Mouse (Mus musculus) lung, postnatal 0 days (tissue): Measurements from ENCODE around the gene Slx4. TPM values are rescaled to one million over a fixed set of nuclear protein-coding genes. Genes with fewer than 3 reads are reported as not detected.
A peak's percentile ranks its signal among the peaks of the same experiment; 100 is the strongest.
"Not testable (repeated sequence)": the region's sequence is repeated elsewhere in the genome, so short reads cannot be mapped to it uniquely, and the experiment has no call there.

ENCODE experiments used
- ATAC-seq: fragments of 200-750 bp; cut with Nextera tagmentation; 2 replicates; pipeline ENCODE4 v1.8.0; 2017; ENCODE audit warnings: moderate library complexity
- DNase-seq: peaks from one replicate; pipeline ENCODE4 v3.0.0-alpha.2; 2016; ENCODE audit warnings: low spot score
- H3K27ac ChIP-seq: fragments of 300-500 bp; sonication (generic); 2 replicates; pipeline ENCODE4 v1.5.1; 2014; ENCODE audit warnings: antibody characterized with exemption, mild to moderate bottlenecking, low read length, mixed read lengths
- H3K27me3 ChIP-seq: fragments of 300-500 bp; sonication (generic); replicated peaks from 2 replicates; pipeline ENCODE4 v1.6.1; 2014; ENCODE audit warnings: low read length, mixed read lengths; ENCODE audit not compliant: insufficient read depth
- H3K36me3 ChIP-seq: fragments of 300-500 bp; sonication (generic); 2 replicates; pipeline ENCODE4 v1.6.1; 2014; ENCODE audit warnings: low read length, mixed read lengths; ENCODE audit not compliant: insufficient read depth
- H3K4me1 ChIP-seq: fragments of 300-500 bp; sonication (generic); 2 replicates; pipeline ENCODE4 v1.6.1; 2014; ENCODE audit warnings: antibody characterized with exemption, low read depth, low read length, mixed read lengths; ENCODE audit not compliant: insufficient read depth
- H3K4me2 ChIP-seq: fragments of 300-500 bp; sonication (generic); replicated peaks from 2 replicates; pipeline ENCODE4 v1.6.1; 2014; ENCODE audit warnings: low read depth, mild to moderate bottlenecking, low read length, moderate library complexity, mixed read lengths
- H3K4me3 ChIP-seq: fragments of 300-500 bp; sonication (generic); 2 replicates; pipeline ENCODE4 v1.5.1; 2014; ENCODE audit warnings: low read depth, low read length
- H3K9ac ChIP-seq: fragments of 300-500 bp; sonication (generic); replicated peaks from 2 replicates; pipeline ENCODE4 v1.6.1; 2014; ENCODE audit warnings: low read depth, mild to moderate bottlenecking
- H3K9me3 ChIP-seq: fragments of 300-500 bp; sonication (generic); 2 replicates; pipeline ENCODE4 v1.6.1; 2016; ENCODE audit warnings: low read length, mixed read lengths
- CTCF ChIP-seq: IDR thresholded peaks from 2 replicates; pipeline ENCODE4 v1.5.1; 2016; ENCODE audit warnings: antibody characterized with exemption, mild to moderate bottlenecking
- EP300 ChIP-seq: IDR thresholded peaks from 2 replicates; pipeline ENCODE4 v1.6.1; 2016; ENCODE audit warnings: antibody characterized with exemption, mild to moderate bottlenecking, control low read depth
- WGBS: fragments of 180-500 bp; shearing (Covaris S2); extraction: QIAGEN DNeasy Blood & Tissue Kit; methylation state at CpG from one replicate; pipeline ENCODE4 v1.1.7; 2014; 5-methylcytosine and 5-hydroxymethylcytosine counted together
- polyA plus RNA-seq: library from polyadenylated mRNA; unstranded; fragments of >200 nt; fragmentation: Nextera tagmentation; extraction: Ambion mirVana; gene quantifications from 2 replicates; pipeline ENCODE4 v1.2.1, GENCODE M21; 2015

Slx4 gene
- polyA plus RNA-seq, 1 experiment from 2014 or later, result 4.3 TPM

GRCm38 (mm10) chr16:3983146-3983700 is 20.3 kb downstream of the Slx4 start:
- no peak overlapping the region for H3K9ac ChIP-seq
- ATAC-seq (no peak), DNase-seq (no peak)
- H3K27me3 ChIP-seq, result no peaks in the 10 kb centered on the region
- 81% methylated on average over 7 of the region's 7 CpGs for WGBS
- no peak overlapping the region for H3K4me3 ChIP-seq
- TF ChIP-seq CTCF (no peak), EP300 (no peak)
- H3K9me3 ChIP-seq, result no peaks in the 10 kb centered on the region
- no peak overlapping the region for H3K27ac ChIP-seq
- H3K36me3 ChIP-seq, result peaks cover 37% of the 10 kb centered on the region
- no peak overlapping the region for H3K4me2 ChIP-seq
- H3K4me1 ChIP-seq, result no peaks in the 10 kb centered on the region

GRCm38 (mm10) chr16:3982173-3982572 is 21.4 kb downstream of the Slx4 start:
- TF ChIP-seq CTCF, result no peak
- TF ChIP-seq EP300, result no peak
- H3K9me3 ChIP-seq, result no peaks in the 10 kb centered on the region
- no peaks in the 10 kb centered on the region for H3K4me1 ChIP-seq
- H3K4me3 ChIP-seq, result no peak overlapping the region
- H3K4me2 ChIP-seq, result no peak overlapping the region
- DNase-seq, result no peak
- ATAC-seq, result no peak
- peaks cover 36% of the 10 kb centered on the region for H3K36me3 ChIP-seq
- no peak overlapping the region for H3K9ac ChIP-seq
- 76% methylated on average over 4 of the region's 4 CpGs for WGBS
- no peak overlapping the region for H3K27ac ChIP-seq
- H3K27me3 ChIP-seq, result no peaks in the 10 kb centered on the region

- no peaks in the 10 kb centered on the region for H3K9me3 ChIP-seq
- no peak overlapping the region for H3K4me3 ChIP-seq
- no peaks in the 10 kb centered on the region for H3K4me1 ChIP-seq
- DNase-seq (no peak), ATAC-seq (no peak)
- H3K36me3 ChIP-seq, result peaks cover 7% of the 10 kb centered on the region; the same call in 1 of the 2 replicates
- 22% methylated on average over 3 of the region's 3 CpGs for WGBS
- no peak overlapping the region for H3K9ac ChIP-seq
- H3K4me2 ChIP-seq, result no peak overlapping the region
- H3K27ac ChIP-seq, result no peak overlapping the region
- H3K27me3 ChIP-seq, result no peaks in the 10 kb centered on the region
- TF ChIP-seq EP300 (no peak), CTCF (no peak)
Measured at GRCm38 (mm10) chr16:3976712-3977111, 26.9 kb downstream of the Slx4 start.

- DNase-seq (no peak), ATAC-seq (peak; percentile 59)
- H3K4me2 ChIP-seq, result 0 out of 2 replicates have a peak within 1 kb of the TSS, but pooled peaks have one; percentile 14
- no peak within 1 kb of the TSS for H3K27ac ChIP-seq
- TF ChIP-seq CTCF (no peak), EP300 (no peak)
- no peaks in the 10 kb centered on the region for H3K27me3 ChIP-seq
- no peaks in the 10 kb centered on the region for H3K4me1 ChIP-seq
- H3K9ac ChIP-seq, result no peak within 1 kb of the TSS
- no peak within 1 kb of the TSS for H3K4me3 ChIP-seq
- peaks cover 5% of the 10 kb centered on the region; the same call in 1 of the 2 replicates for H3K36me3 ChIP-seq
- 51% methylated on average over 4 of the region's 4 CpGs for WGBS
- no peaks in the 10 kb centered on the region for H3K9me3 ChIP-seq
Measured at GRCm38 (mm10) chr16:3976251-3976671, 27.3 kb downstream of the Slx4 start, which contains the start of gene Nlrc3. Nlrc3 (minus strand) TSS chr16:3976632.

- no peak overlapping the region for H3K9ac ChIP-seq
- WGBS, result 77% methylated on average over 7 of the region's 7 CpGs
- no peaks in the 10 kb centered on the region for H3K4me1 ChIP-seq
- no peak overlapping the region for H3K4me3 ChIP-seq
- no peaks in the 10 kb centered on the region for H3K27me3 ChIP-seq
- H3K9me3 ChIP-seq, result no peaks in the 10 kb centered on the region
- H3K27ac ChIP-seq, result no peak overlapping the region
- ATAC-seq, result no peak
- DNase-seq, result no peak
- H3K36me3 ChIP-seq, result no peaks in the 10 kb centered on the region; the same call in 1 of the 2 replicates
- no peak overlapping the region for H3K4me2 ChIP-seq
- no peak for TF ChIP-seq EP300
- TF ChIP-seq CTCF, result no peak
Measured at GRCm38 (mm10) chr16:3975658-3976057, 27.9 kb downstream of the Slx4 start.

- DNase-seq, H3K27me3 ChIP-seq, H3K4me3 ChIP-seq, H3K36me3 ChIP-seq, H3K4me1 ChIP-seq, H3K9me3 ChIP-seq, H3K4me2 ChIP-seq, H3K9ac ChIP-seq, H3K27ac ChIP-seq, ATAC-seq: not testable (repeated sequence)
- 91% methylated on average over 19 of the region's 19 CpGs for WGBS
Measured at GRCm38 (mm10) chr16:3974456-3974855, 29.1 kb downstream of the Slx4 start.

GRCm38 (mm10) chr16:3965534-3965933 is 38.0 kb downstream of the Slx4 start:
- TF ChIP-seq EP300 (no peak), CTCF (no peak)
- DNase-seq (no peak), ATAC-seq (no peak)
- no peaks in the 10 kb centered on the region for H3K27me3 ChIP-seq
- no peak overlapping the region for H3K4me3 ChIP-seq
- H3K9ac ChIP-seq, result no peak overlapping the region
- H3K27ac ChIP-seq, result no peak overlapping the region
- WGBS, result 67% methylated on average over 3 of the region's 3 CpGs
- no peaks in the 10 kb centered on the region for H3K4me1 ChIP-seq
- no peaks in the 10 kb centered on the region for H3K9me3 ChIP-seq
- no peaks in the 10 kb centered on the region for H3K36me3 ChIP-seq
- H3K4me2 ChIP-seq, result no peak overlapping the region
